Mouse (Mus musculus) embryonic fibroblast, embryonic 13.5 days (primary cell): ENCODE data around the gene Dus1l. TPM values are rescaled to one million over a fixed set of nuclear protein-coding genes. Genes with fewer than 3 reads are reported as not detected.
"Not testable (repeated sequence)": the region's sequence is repeated elsewhere in the genome, so short reads cannot be mapped to it uniquely, and the experiment has no call there.

ENCODE experiments used
- H3K27ac ChIP-seq: 2 replicates; pipeline ENCODE4 v1.5.1; 2012; ENCODE audit warnings: low read length, control low read depth, inconsistent platforms; ENCODE audit not compliant: insufficient read depth
- H3K4me1 ChIP-seq: 2 replicates; pipeline ENCODE4 v1.6.1; 2011; ENCODE audit warnings: low read length; ENCODE audit not compliant: control insufficient read depth, insufficient read depth
- H3K4me3 ChIP-seq: 2 replicates; pipeline ENCODE4 v1.5.1; 2011; ENCODE audit warnings: mild to moderate bottlenecking, control low read depth, low read length; ENCODE audit not compliant: insufficient read depth
- CTCF ChIP-seq: IDR thresholded peaks from 2 replicates; pipeline ENCODE4 v1.5.1; 2011; ENCODE audit warnings: mild to moderate bottlenecking, control low read depth, low read length, moderate library complexity, borderline replicate concordance; ENCODE audit not compliant: insufficient read depth
- POLR2A ChIP-seq: IDR thresholded peaks from 2 replicates; pipeline ENCODE4 v1.6.1; 2011; ENCODE audit warnings: low read depth, mild to moderate bottlenecking, control low read depth, low read length, moderate library complexity
- polyA plus RNA-seq: library from polyadenylated mRNA; stranded (reverse); fragments of >200 nt; gene quantifications from 2 replicates; pipeline ENCODE4 v1.2.4, GENCODE M21; 2011; ENCODE audit warnings: low read depth; ENCODE audit not compliant: missing spikeins, insufficient read length

Dus1l gene
- polyA plus RNA-seq: 23.7 and 24.0 TPM in 2 replicates

DNA sequence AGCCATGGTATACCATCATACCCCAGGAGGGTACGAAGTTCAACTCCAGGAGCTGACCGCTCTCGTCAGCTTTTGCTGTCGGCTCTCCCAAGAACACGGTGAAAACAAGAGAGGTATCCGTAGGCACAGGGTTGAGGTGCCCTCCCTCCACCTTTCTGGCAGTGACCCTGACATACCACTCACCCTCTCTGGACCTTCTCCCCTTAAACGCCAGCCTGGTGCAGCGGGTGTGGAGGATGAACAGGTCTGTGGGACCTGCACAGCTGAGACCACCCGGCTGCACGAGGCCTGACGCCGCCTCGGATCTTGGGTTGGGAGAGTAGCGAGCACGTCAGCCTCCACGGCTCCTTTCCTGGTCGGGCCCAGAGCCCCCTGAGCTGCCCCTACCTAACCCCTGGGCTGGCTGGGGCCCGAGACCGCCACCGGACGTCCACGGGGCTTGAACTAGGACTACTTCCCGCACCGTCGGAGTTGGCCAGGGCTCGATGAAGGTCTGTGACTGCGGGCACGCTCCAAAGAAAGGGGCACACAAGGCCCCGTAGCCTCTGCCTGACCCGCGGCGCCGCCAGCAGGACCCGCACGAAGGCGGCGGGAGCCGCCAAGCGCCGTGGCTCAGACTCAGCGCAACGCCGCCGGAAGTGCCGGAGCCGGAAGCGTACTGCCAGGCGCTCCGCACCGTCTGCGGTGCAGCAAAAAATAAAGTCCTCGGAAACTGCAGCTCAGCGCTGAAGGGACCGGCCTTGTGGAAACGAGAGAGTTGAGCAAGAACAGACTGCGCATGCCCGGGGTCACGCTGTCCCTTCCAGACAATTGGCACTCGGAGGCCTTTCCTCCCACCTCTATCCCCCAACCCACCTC is at the start of gene Dus1l:
Gene Dus1l, minus strand, starts transcription at position 648 of the 858 bp plus-strand sequence.
- peaks cover 8% of the 10 kb centered on the region; the same call in 1 of the 2 replicates for H3K4me1 ChIP-seq
- peak within 1 kb of the TSS; percentile 88 for H3K4me3 ChIP-seq
- no peak for TF ChIP-seq CTCF
- TF ChIP-seq POLR2A: peak; percentile 69
- no peak within 1 kb of the TSS for H3K27ac ChIP-seq

DNA sequence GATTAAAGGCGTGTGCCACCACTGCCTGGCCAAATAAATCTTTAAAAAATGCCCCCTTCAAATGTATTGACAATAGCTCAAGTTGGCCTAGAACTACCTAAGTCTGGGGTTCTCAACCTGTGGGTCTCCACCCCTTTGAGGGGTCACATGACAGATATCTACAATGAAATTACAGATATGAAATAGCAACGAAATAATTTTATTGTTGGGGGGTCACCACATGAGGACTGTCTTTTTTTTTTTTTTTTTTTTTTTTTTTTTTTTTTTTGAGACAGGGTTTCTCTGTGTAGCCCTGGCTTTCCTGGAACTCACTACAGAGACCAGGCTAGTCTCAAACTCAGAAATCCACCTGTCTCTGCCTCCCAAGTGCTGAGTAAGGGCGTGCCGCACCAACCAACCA is 48.1 kb upstream of the Dus1l start:
- Histone ChIP-seq H3K4me1 (no peaks in the 10 kb centered on the region), H3K4me3 (no peak overlapping the region), H3K27ac (no peak overlapping the region)
- no peak for TF ChIP-seq CTCF
- TF ChIP-seq POLR2A: no peak

DNA sequence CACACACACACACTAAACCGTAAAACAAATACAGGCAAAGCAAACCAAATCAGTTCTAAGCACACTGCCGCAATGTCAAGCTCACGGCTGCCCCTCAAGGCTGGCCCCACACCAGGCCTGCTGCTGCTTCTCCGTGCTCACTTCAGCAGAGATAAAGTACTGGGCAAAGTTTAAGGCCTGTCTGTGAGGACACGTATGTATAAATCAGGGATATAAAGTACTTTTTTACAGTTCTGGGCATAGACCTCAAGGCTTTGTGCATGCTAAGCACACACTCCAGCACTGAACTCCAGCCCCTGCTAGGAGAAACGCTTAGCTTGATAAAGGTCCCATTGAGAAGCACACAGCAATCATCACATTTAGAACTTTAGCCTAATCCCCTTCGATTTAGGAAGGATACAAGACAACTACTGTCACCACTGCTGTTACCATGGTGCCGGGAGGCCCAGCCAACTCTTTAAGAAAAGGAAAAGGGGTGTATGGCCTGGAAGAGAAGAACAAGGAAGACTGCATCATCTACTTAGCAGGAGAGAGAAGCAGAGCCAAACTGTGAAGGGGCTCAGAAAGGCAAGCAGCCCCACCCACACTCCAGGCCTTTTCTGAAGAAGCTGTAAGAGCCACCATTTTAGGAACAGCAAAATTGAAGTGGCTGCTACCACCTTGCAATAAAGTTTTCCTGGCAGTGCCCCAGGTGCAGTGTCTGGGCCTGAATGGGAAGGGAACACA is 37.5 kb upstream of the Dus1l start:
- no peaks in the 10 kb centered on the region for H3K4me1 ChIP-seq
- H3K27ac ChIP-seq: no peak overlapping the region
- TF ChIP-seq CTCF: no peak
- no peak for TF ChIP-seq POLR2A
- H3K4me3 ChIP-seq: no peak overlapping the region

DNA sequence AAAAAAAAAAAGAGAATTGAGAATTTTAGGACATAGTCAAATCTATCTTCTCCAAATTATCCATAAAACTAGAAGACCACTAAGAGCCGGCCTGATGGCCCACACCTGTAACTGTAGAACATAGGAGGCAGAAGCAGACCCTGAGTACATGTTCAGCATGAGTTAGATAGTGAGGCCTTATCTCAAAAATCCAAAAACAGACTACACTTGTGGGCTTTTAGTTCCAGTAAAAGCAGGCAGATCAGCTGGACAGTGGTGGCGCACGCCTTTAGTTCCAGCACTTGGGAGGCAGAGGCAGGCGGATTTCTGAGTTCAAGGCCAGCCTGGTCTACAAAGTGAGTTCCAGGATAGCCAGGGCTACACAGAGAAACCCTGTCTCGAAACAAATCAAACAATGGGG is 36.8 kb upstream of the Dus1l start:
- not testable (repeated sequence) for H3K4me1 ChIP-seq, H3K4me3 ChIP-seq, H3K27ac ChIP-seq

DNA sequence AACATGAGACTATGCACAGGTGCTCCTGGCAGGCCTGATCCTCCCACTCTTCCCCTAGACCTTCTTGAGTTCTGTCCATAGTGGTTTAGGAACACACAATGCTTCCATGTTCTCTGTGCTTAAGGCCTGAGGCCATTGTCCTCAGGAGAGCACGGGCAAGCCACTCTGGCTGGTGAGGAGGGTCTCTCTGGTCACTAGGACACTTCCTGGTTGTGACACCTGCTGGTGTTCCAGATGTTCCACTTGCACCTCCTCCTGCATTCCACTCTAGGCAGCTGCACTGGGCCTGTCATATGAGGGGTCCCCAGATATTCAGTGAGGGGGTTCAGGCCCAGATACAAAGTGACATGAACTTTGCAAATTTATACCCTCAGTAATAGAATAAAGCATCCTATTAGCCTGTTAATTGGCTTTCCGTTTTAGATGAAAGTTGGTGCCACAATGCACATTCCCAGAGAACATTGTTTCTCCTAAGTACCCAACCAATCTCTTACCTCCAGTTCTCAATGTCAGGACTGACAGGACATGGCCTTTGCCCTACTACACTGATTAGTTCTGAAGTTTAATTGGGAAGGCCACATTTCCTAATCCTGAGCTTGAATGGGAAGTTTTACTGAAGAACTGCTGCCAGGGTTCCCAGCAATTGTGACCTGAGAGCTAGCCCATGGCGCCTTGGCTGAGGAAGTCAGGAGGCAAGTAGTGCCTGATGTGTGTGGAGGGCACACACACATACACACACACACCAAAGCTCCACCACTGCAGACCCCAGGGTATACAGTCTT is 35.6 kb upstream of the Dus1l start:
- Histone ChIP-seq H3K27ac (no peak overlapping the region), H3K4me1 (no peaks in the 10 kb centered on the region), H3K4me3 (no peak overlapping the region)
- TF ChIP-seq CTCF (no peak), POLR2A (no peak)

DNA sequence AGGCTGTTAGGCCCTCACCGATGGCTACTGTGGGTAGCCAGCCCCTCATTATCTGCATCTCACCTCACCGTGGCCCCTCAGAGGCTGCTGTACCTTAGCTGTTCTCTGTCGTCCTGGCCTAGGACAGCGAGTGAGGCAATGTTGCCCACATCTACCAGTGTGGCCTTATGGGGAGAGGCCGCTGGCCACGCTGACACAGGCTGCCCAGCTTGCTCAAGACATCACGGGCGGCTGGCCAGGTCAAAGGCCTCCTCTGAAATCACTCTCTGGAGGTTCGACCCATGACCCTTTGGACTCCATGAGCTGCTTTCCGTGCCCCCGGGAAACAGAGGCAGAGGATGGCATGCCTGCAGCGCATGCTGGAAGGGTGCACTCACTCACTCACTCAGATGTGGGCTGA is 34.5 kb upstream of the Dus1l start:
- no peak overlapping the region for H3K27ac ChIP-seq
- no peak overlapping the region for H3K4me3 ChIP-seq
- no peak for TF ChIP-seq POLR2A
- TF ChIP-seq CTCF: no peak

DNA sequence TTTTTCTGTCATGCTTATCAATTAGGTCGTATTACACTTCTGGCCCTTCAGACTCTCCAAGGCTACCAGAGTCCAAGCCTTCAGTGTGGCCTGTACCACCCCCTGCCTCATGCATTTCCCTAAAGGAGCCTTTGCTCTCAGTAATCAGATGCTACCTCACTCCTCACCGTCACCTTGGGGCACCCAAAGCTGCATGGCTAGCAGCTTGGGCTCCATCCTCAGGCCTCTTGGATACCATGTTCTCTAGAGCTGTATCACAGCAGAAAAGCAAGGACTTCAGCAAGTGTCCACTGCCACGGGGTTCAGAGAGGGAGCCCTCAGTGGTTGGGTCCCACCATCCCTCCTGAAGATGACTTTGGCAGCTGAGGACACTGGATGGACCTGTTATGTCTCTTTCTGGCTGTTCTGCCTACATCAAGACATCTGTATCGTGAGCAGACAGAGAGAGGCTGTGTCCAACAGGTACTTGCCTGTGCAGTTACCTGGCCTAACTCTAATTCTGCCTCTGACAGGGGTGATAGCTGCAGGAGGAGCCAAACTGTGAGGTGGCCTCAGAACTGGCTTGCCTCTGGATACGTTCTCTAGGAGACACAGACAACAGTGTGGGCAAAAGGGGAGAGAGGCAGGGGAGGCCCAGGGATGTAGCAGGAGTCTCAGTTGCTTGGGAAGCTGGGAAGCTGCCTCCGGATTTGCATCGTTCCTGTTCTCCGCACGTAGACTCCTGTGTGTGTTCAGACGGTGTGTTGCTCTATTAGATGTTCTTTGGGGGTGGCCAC is 33.7 kb upstream of the Dus1l start:
- TF ChIP-seq CTCF: no peak
- no peak for TF ChIP-seq POLR2A
- no peak overlapping the region for H3K27ac ChIP-seq
- H3K4me3 ChIP-seq: no peak overlapping the region
- H3K4me1 ChIP-seq: peaks cover 4% of the 10 kb centered on the region; the same call in 1 of the 2 replicates

More for the DNA sequence above, 34.5 kb upstream of the Dus1l start:
- H3K4me1 ChIP-seq: peaks cover under 1% of the 10 kb centered on the region; the same call in 1 of the 2 replicates

DNA sequence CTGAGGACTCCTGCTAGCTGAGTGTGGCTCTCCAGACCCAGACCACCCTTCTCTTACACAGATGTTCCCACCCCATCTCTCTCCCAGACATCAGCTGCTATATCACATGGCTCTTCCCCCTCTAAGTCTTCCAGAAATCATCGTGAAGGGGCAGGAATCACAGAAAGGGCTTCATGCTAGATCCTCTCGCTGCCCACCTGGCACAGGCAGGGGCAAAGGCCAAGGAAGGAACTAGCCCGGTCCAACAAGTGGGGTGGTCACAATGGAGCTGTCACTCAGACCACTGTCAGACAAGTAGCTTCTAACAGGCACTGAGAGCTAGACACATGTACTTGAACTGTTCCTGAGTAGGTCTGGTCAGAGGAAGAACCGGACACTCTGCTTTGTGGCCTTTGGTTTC is 32.2 kb upstream of the Dus1l start:
- peaks cover 4% of the 10 kb centered on the region; the same call in 1 of the 2 replicates for H3K4me1 ChIP-seq
- H3K4me3 ChIP-seq: no peak overlapping the region
- no peak for TF ChIP-seq POLR2A
- TF ChIP-seq CTCF: no peak
- no peak overlapping the region for H3K27ac ChIP-seq
